Mouse (Mus musculus) liver, embryonic 13.5 days (tissue): Measurements from ENCODE around the gene Kazald1. TPM values are rescaled to one million over a fixed set of nuclear protein-coding genes. Genes with fewer than 3 reads are reported as not detected.
"Not testable (repeated sequence)": the region's sequence is repeated elsewhere in the genome, so short reads cannot be mapped to it uniquely, and the experiment has no call there.

ENCODE experiments used
- ATAC-seq: fragments of 200-750 bp; cut with Nextera tagmentation; 2 replicates; pipeline ENCODE4 v1.8.0; 2017; ENCODE audit warnings: low read depth, mild to moderate bottlenecking, moderate number of reproducible peaks, moderate library complexity
- DNase-seq: peaks from one replicate; pipeline ENCODE4 v3.0.0; 2022
- H3K27ac ChIP-seq: fragments of 300-500 bp; sonication (generic); 2 replicates; pipeline ENCODE4 v1.5.1; 2015; ENCODE audit warnings: moderate library complexity, mild to moderate bottlenecking, inconsistent platforms
- H3K27me3 ChIP-seq: fragments of 300-500 bp; sonication (generic); 2 replicates; pipeline ENCODE4 v1.6.1; 2015; ENCODE audit warnings: mild to moderate bottlenecking, inconsistent platforms
- H3K36me3 ChIP-seq: fragments of 300-500 bp; sonication (generic); 2 replicates; pipeline ENCODE4 v1.6.1; 2015; ENCODE audit warnings: mild to moderate bottlenecking, inconsistent platforms
- H3K4me1 ChIP-seq: fragments of 300-500 bp; sonication (generic); replicated peaks from 2 replicates; pipeline ENCODE4 v1.6.1; 2015; ENCODE audit warnings: inconsistent platforms
- H3K4me2 ChIP-seq: fragments of 300-500 bp; sonication (generic); 2 replicates; pipeline ENCODE4 v1.6.1; 2015; ENCODE audit warnings: inconsistent platforms, mild to moderate bottlenecking, moderate library complexity
- H3K4me3 ChIP-seq: fragments of 300-500 bp; sonication (generic); replicated peaks from 2 replicates; pipeline ENCODE4 v1.5.1; 2015; ENCODE audit warnings: mild to moderate bottlenecking, inconsistent platforms
- H3K9ac ChIP-seq: fragments of 300-500 bp; sonication (generic); 2 replicates; pipeline ENCODE4 v1.6.1; 2015; ENCODE audit warnings: mild to moderate bottlenecking, inconsistent platforms
- H3K9me3 ChIP-seq: fragments of 300-500 bp; sonication (generic); replicated peaks from 2 replicates; pipeline ENCODE4 v1.6.1; 2016; ENCODE audit warnings: inconsistent platforms
- WGBS: fragments of 180-500 bp; shearing (Covaris S2); methylation state at CpG from one replicate; pipeline ENCODE4 v1.1.7; 2015; ENCODE audit not compliant: insufficient replicate concordance; 5-methylcytosine and 5-hydroxymethylcytosine counted together
- polyA plus RNA-seq: library from polyadenylated mRNA; unstranded; fragments of >200 nt; fragmentation: Nextera tagmentation; extraction: Ambion mirVana; gene quantifications from 2 replicates; pipeline ENCODE4 v1.2.1, GENCODE M21; 2015

The Kazald1 gene
- polyA plus RNA-seq, 1 experiment from 2014 or later, result 0.25 TPM

- H3K27me3 ChIP-seq, result peaks cover 39% of the 10 kb centered on the region
- no peak overlapping the region for H3K4me3 ChIP-seq
- DNase-seq (peak; percentile 47), ATAC-seq (peak; percentile 47; the same call in 1 of the 2 replicates)
- WGBS, result 34% methylated on average over 16 of the region's 16 CpGs
- H3K36me3 ChIP-seq, result no peaks in the 10 kb centered on the region
- H3K9ac ChIP-seq, result no peak overlapping the region
- H3K4me1 ChIP-seq, result no peaks in the 10 kb centered on the region
- no peak overlapping the region for H3K27ac ChIP-seq
- H3K9me3 ChIP-seq, result no peaks in the 10 kb centered on the region
- no peak overlapping the region for H3K4me2 ChIP-seq
These were observed 38.2 kb upstream of the Kazald1 start for GRCm38 (mm10) chr19:45036867-45037266.

GRCm38 (mm10) chr19:45038198-45038597 lies 36.8 kb upstream of the Kazald1 start:
- ATAC-seq, H3K27ac ChIP-seq, H3K4me3 ChIP-seq, DNase-seq, H3K4me1 ChIP-seq, H3K36me3 ChIP-seq, H3K4me2 ChIP-seq, H3K9me3 ChIP-seq, H3K9ac ChIP-seq: not testable (repeated sequence)
- peaks cover 52% of the 10 kb centered on the region for H3K27me3 ChIP-seq
- 75% methylated on average over 7 of the region's 7 CpGs for WGBS

DNA sequence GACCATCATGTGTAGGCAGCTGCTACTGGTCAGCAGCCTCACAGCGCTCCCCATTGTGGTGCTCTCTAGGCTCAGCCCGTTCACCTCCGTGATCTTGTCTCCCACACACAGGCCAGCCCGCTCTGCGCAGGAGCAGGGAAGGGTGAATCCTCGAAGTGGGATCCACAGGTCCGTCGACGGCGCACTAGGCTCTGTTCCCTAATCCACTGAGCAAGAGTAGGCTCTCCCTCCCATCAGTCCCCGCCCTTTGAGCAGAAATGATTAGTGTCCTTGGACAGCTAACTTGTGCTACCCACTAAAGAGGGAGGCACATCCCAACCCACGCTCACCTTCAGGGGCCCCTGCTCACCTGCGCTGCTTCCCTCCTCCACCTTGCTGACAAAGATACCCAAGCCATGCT lies 34.8 kb upstream of the Kazald1 start:
- H3K4me3 ChIP-seq, result no peak overlapping the region

DNA sequence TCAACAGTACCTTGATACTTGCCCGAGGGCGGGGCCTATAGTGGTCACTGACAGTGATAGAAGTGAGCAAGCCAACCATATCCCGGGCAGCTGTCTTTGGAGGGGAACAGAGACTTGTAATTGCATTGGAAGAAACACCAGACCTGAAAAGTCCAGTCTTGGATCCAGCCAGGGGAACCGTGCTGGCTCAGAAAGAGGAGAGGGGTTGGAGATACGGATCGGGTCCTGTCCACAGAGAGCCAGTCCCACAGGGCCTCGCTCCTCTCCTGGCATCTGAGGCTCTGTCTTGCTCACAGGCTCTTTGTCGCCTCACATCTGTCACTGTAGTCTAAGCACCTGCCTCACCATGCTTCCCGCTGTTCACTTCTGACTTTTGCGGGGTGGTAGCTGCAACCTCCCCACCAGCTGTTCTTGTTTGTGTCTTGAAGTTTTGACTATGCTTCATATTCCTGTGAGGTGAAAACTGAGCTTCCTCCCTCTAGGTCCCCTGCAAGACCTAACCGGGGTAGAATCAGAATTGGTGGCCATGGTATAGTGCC lies 30.6 kb upstream of the Kazald1 start:
- no peak overlapping the region for H3K4me3 ChIP-seq
- H3K4me2 ChIP-seq, result no peak overlapping the region
- no peaks in the 10 kb centered on the region for H3K36me3 ChIP-seq
- H3K4me1 ChIP-seq, result peaks cover 30% of the 10 kb centered on the region
- peaks cover 76% of the 10 kb centered on the region for H3K27me3 ChIP-seq
- H3K9ac ChIP-seq, result no peak overlapping the region
- WGBS, result 56% methylated on average over 11 of the region's 11 CpGs
- no peak overlapping the region for H3K27ac ChIP-seq
- no peaks in the 10 kb centered on the region for H3K9me3 ChIP-seq
- no peak for DNase-seq
- ATAC-seq, result no peak

More for the DNA sequence above, 34.8 kb upstream of the Kazald1 start:
- ATAC-seq, result no peak
- Histone ChIP-seq H3K9ac (no peak overlapping the region), H3K27me3 (peaks cover 72% of the 10 kb centered on the region), H3K9me3 (no peaks in the 10 kb centered on the region), H3K4me2 (no peak overlapping the region), H3K27ac (no peak overlapping the region), H3K4me1 (no peaks in the 10 kb centered on the region), H3K36me3 (no peaks in the 10 kb centered on the region)
- 37% methylated on average over 13 of the region's 13 CpGs for WGBS
- DNase-seq, result no peak

- no peak for DNase-seq
- H3K27me3 ChIP-seq, result peaks cover 72% of the 10 kb centered on the region
These were observed 29.8 kb upstream of the Kazald1 start for GRCm38 (mm10) chr19:45045236-45045635.

GRCm38 (mm10) chr19:45045651-45046050 lies 29.4 kb upstream of the Kazald1 start, which contains the start of gene Pdzd7:
Gene Pdzd7 (minus strand): TSS chr19:45045717.
- no peaks in the 10 kb centered on the region for H3K9me3 ChIP-seq
- 52% methylated on average over 5 of the region's 5 CpGs for WGBS
- no peaks in the 10 kb centered on the region for H3K36me3 ChIP-seq
- peak within 1 kb of the TSS; percentile 60 for H3K4me3 ChIP-seq
- peaks cover 68% of the 10 kb centered on the region for H3K27me3 ChIP-seq
- ATAC-seq (no peak), DNase-seq (no peak)
- H3K4me2 ChIP-seq, result peak within 1 kb of the TSS; percentile 76
- H3K27ac ChIP-seq, result no peak within 1 kb of the TSS
- H3K9ac ChIP-seq, result peak within 1 kb of the TSS; percentile 68
- H3K4me1 ChIP-seq, result peaks cover 30% of the 10 kb centered on the region

More at GRCm38 (mm10) chr19:45045236-45045635, 29.8 kb upstream of the Kazald1 start:
- Histone ChIP-seq H3K4me2 (no peak overlapping the region), H3K4me1 (peaks cover 30% of the 10 kb centered on the region), H3K27ac (no peak overlapping the region), H3K4me3 (no peak overlapping the region), H3K9ac (no peak overlapping the region), H3K36me3 (no peaks in the 10 kb centered on the region), H3K9me3 (no peaks in the 10 kb centered on the region)
- no peak for ATAC-seq
- WGBS, result 36% methylated on average over 15 of the region's 15 CpGs

GRCm38 (mm10) chr19:45046523-45047321 lies 28.3 kb upstream of the Kazald1 start:
- peak; percentile 30 for DNase-seq
- Histone ChIP-seq H3K27me3 (peaks cover 60% of the 10 kb centered on the region), H3K27ac (no peak overlapping the region), H3K4me3 (peak overlapping the region; percentile 60), H3K9ac (peak overlapping the region; percentile 68), H3K9me3 (no peaks in the 10 kb centered on the region), H3K4me1 (peaks cover 30% of the 10 kb centered on the region), H3K4me2 (peak overlapping the region; percentile 76), H3K36me3 (no peaks in the 10 kb centered on the region)
- WGBS, result 3% methylated on average over 34 of the region's 34 CpGs
- ATAC-seq, result peak; percentile 54

- H3K4me2 ChIP-seq, result peak within 1 kb of the TSS; percentile 76
- peak within 1 kb of the TSS; percentile 60 for H3K4me3 ChIP-seq
- H3K27me3 ChIP-seq, result peaks cover 53% of the 10 kb centered on the region
- H3K4me1 ChIP-seq, result peaks cover 30% of the 10 kb centered on the region
- under 1% methylated on average over 26 of the region's 26 CpGs for WGBS
- no peaks in the 10 kb centered on the region for H3K9me3 ChIP-seq
- H3K9ac ChIP-seq, result peak within 1 kb of the TSS; percentile 68
- no peaks in the 10 kb centered on the region for H3K36me3 ChIP-seq
- DNase-seq, result peak; percentile 66
- peak within 1 kb of the TSS; percentile 66 for H3K27ac ChIP-seq
- ATAC-seq, result peak; percentile 87
These were observed 27.6 kb upstream of the Kazald1 start, which contains the start of gene Sfxn3 for GRCm38 (mm10) chr19:45047417-45047934. Gene Sfxn3 (plus strand): TSS chr19:45047503.

GRCm38 (mm10) chr19:45047935-45048643 lies 27.0 kb upstream of the Kazald1 start:
- peaks cover 30% of the 10 kb centered on the region for H3K4me1 ChIP-seq
- peak overlapping the region; percentile 68 for H3K9ac ChIP-seq
- DNase-seq, result no peak
- H3K27ac ChIP-seq, result peak overlapping the region; percentile 66
- H3K36me3 ChIP-seq, result no peaks in the 10 kb centered on the region
- ATAC-seq, result peak; percentile 70
- peak overlapping the region; percentile 60 for H3K4me3 ChIP-seq
- WGBS, result 25% methylated on average over 11 of the region's 11 CpGs
- no peaks in the 10 kb centered on the region for H3K9me3 ChIP-seq
- H3K4me2 ChIP-seq, result peak overlapping the region; percentile 76
- H3K27me3 ChIP-seq, result peaks cover 47% of the 10 kb centered on the region

DNA sequence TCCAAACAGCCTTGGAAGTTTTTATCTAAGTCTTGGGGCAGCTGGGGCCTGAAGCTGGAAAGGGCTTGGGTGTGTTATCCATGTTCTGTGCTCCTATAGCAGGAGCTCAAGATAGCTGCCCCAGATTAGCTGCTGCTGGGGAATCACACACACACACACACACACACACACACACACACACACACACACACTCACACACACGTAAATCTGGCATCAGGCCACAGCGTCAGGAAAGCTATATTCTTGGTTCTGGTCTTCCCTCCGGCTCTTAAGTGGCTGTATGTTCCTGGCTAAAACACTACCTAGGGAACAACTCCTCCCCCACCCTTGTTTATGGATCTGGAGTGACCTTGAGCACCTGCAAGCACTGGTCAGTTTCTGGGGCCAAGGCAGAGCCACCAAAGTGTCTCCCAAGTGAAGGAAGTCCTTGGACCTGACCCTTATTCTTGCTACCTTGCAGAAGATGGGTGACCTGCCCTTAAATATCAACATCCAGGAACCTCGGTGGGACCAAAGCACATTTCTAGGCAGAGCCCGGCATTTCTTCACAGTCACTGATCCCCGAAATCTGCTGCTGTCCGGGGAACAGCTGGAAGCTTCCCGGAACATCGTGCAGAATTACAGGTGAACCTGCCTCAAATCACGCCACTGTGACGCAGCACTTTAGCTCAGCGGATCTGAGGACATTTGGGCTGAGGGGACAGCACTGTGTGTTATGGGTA lies 26.2 kb upstream of the Kazald1 start:
- 0 out of 2 replicates have a peak overlapping the region, but pooled peaks have one; percentile 68 for H3K9ac ChIP-seq
- H3K27me3 ChIP-seq, result peaks cover 40% of the 10 kb centered on the region
- H3K4me2 ChIP-seq, result peak overlapping the region; percentile 76
- H3K27ac ChIP-seq, result peak overlapping the region; percentile 66; the same call in 1 of the 2 replicates
- WGBS, result 70% methylated on average over 12 of the region's 12 CpGs
- no peaks in the 10 kb centered on the region for H3K36me3 ChIP-seq
- peak overlapping the region; percentile 60 for H3K4me3 ChIP-seq
- DNase-seq (no peak), ATAC-seq (no peak)
- H3K4me1 ChIP-seq, result peaks cover 30% of the 10 kb centered on the region
- no peaks in the 10 kb centered on the region for H3K9me3 ChIP-seq
